Mouse (Mus musculus) spleen, adult 2 months (tissue): ENCODE data around the gene Gm10031. TPM values are rescaled to one million over a fixed set of nuclear protein-coding genes. Genes with fewer than 3 reads are reported as not detected.
A peak's percentile ranks its signal among the peaks of the same experiment; 100 is the strongest.

Experiments used
- DNase-seq, 2 experiments: peaks; one replicate each; pipeline versions ENCODE4 v3.0.0 to v3.0.0-alpha.2; 2012 to 2021; ENCODE audit warnings: low spot score in 2 of 2, low read depth in 1 of 2
- H3K27ac ChIP-seq: fragments of 200-500 bp; 2 replicates; pipeline ENCODE4 v1.5.1; 2012; ENCODE audit warnings: low read length, inconsistent platforms; ENCODE audit not compliant: insufficient read depth
- H3K27me3 ChIP-seq: fragments of 200-500 bp; 2 replicates; pipeline ENCODE4 v1.6.1; 2012; ENCODE audit warnings: mild to moderate bottlenecking, moderate library complexity, low read length, inconsistent platforms; ENCODE audit not compliant: control insufficient read depth, insufficient read depth
- H3K36me3 ChIP-seq: fragments of 200-500 bp; 2 replicates; pipeline ENCODE4 v1.6.1; 2012; ENCODE audit warnings: mild to moderate bottlenecking, low read length, inconsistent platforms; ENCODE audit not compliant: control insufficient read depth, insufficient read depth
- H3K4me1 ChIP-seq: fragments of 200-500 bp; 2 replicates; pipeline ENCODE4 v1.6.1; 2011; ENCODE audit warnings: inconsistent platforms; ENCODE audit not compliant: control insufficient read depth, insufficient read depth, insufficient read length
- H3K4me3 ChIP-seq: fragments of 200-500 bp; 2 replicates; pipeline ENCODE4 v1.5.1; 2011; ENCODE audit warnings: mild to moderate bottlenecking, inconsistent platforms; ENCODE audit not compliant: insufficient read depth, insufficient read length; ENCODE audit errors: extremely low read depth
- CTCF ChIP-seq: fragments of 200-500 bp; IDR thresholded peaks from 2 replicates; pipeline ENCODE4 v1.5.1; 2011; ENCODE audit warnings: mild to moderate bottlenecking, inconsistent platforms; ENCODE audit not compliant: insufficient read depth, insufficient read length, insufficient replicate concordance; ENCODE audit errors: extremely low read depth
- POLR2A ChIP-seq: fragments of 200-500 bp; IDR thresholded peaks from 2 replicates; pipeline ENCODE4 v1.6.1; 2011; ENCODE audit warnings: low read depth, low read length, inconsistent platforms
- WGBS: fragments of 180-500 bp; shearing (Covaris S2); methylation state at CpG from one replicate; pipeline ENCODE4 v1.1.7; 2018; 5-methylcytosine and 5-hydroxymethylcytosine counted together
- polyA plus RNA-seq: library from polyadenylated mRNA; depleted of rRNA; stranded (reverse); fragments of >200 nt; gene quantifications from 2 replicates; pipeline ENCODE4 v1.2.3, GENCODE M21; 2012; rRNA removed

Gene Gm10031
- polyA plus RNA-seq, 1 experiment: 17.3 TPM

- DNase-seq: no peak
- WGBS: 82% methylated on average over 2 of the region's 2 CpGs
- Histone ChIP-seq H3K27me3 (no peaks in the 10 kb centered on the region), H3K4me1 (no peaks in the 10 kb centered on the region), H3K36me3 (no peaks in the 10 kb centered on the region), H3K4me3 (no peak overlapping the region), H3K27ac (no peak overlapping the region)
- no peak for TF ChIP-seq POLR2A
- TF ChIP-seq CTCF: no peak
Measured at GRCm38 (mm10) chr1:156565328-156565727, 41.5 kb downstream of the Gm10031 start.

GRCm38 (mm10) chr1:156566132-156566531, 42.3 kb downstream of the Gm10031 start:
- TF ChIP-seq POLR2A (no peak), CTCF (no peak; the same call in 1 of the 2 replicates)
- Histone ChIP-seq H3K27ac (no peak overlapping the region), H3K36me3 (no peaks in the 10 kb centered on the region), H3K4me3 (no peak overlapping the region), H3K27me3 (no peaks in the 10 kb centered on the region), H3K4me1 (no peaks in the 10 kb centered on the region)
- WGBS: 94% methylated on average over 3 of the region's 3 CpGs
- DNase-seq: peak in 1 of 2 experiments; percentile 9

GRCm38 (mm10) chr1:156569615-156570014, 45.8 kb downstream of the Gm10031 start:
- DNase-seq: no peak
- Histone ChIP-seq H3K27ac (no peak overlapping the region), H3K4me1 (no peaks in the 10 kb centered on the region), H3K27me3 (no peaks in the 10 kb centered on the region), H3K36me3 (no peaks in the 10 kb centered on the region), H3K4me3 (no peak overlapping the region)
- 62% methylated on average over 4 of the region's 4 CpGs for WGBS
- no peak for TF ChIP-seq POLR2A
- TF ChIP-seq CTCF: no peak

DNA sequence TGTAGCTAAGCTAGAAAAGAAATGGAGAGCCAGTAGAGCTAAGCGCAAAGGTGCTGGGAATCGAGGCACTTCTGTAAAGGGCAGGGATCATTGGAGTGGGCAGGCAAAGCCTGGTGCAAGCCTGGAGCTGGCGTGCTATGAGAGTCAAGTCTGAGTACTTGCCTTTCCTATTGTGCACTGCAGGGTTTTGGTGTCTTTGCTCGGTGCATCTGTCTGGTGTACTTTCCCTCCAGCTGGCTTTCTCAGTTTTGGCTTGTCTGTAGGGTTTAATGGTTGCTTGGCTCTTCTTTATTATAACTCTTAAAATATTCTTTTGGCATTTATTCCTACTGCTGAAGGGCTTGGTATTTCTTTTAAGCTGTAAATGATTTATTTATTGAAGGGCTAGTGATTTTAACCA, 49.1 kb downstream of the Gm10031 start:
- Histone ChIP-seq H3K27me3 (no peaks in the 10 kb centered on the region), H3K27ac (no peak overlapping the region), H3K4me3 (no peak overlapping the region), H3K36me3 (no peaks in the 10 kb centered on the region), H3K4me1 (no peaks in the 10 kb centered on the region)
- 87% methylated on average over 4 of the region's 4 CpGs for WGBS
- TF ChIP-seq POLR2A: no peak
- no peak for TF ChIP-seq CTCF
- DNase-seq: no peak

Other genes starting within 250 kb of the Gm10031 start
- gene Tdrd5, start 220.3 kb upstream of the Gm10031 start, polyA plus RNA-seq: not detected in 2 replicates
- not detected in 2 replicates for gene Nphs2, start 213.3 kb upstream of the Gm10031 start, polyA plus RNA-seq
- gene Gm2000, start 158.0 kb upstream of the Gm10031 start, polyA plus RNA-seq: 27.1 and 33.6 TPM in 2 replicates
- not detected in 2 replicates for gene Axdnd1, start 102.9 kb upstream of the Gm10031 start, polyA plus RNA-seq
- gene Soat1, start 49.7 kb upstream of the Gm10031 start, polyA plus RNA-seq: 21.3 and 26.0 TPM in 2 replicates
- 8.1 and 11.0 TPM in 2 replicates for gene Abl2, start 34.8 kb downstream of the Gm10031 start, polyA plus RNA-seq
- gene Tor3a, start 150.3 kb downstream of the Gm10031 start, polyA plus RNA-seq: 32.2 and 65.8 TPM in 2 replicates
- 8.9 and 9.6 TPM in 2 replicates for gene Fam20b, start 195.1 kb downstream of the Gm10031 start, polyA plus RNA-seq